Mouse (Mus musculus) heart, postnatal 10 days (tissue): ENCODE results near the gene Cldn22. TPM values are rescaled to one million over a fixed set of nuclear protein-coding genes. Genes with fewer than 3 reads are reported as not detected.
A peak's percentile ranks its signal among the peaks of the same experiment; 100 is the strongest.
"Not testable (repeated sequence)": the region's sequence is repeated elsewhere in the genome, so short reads cannot be mapped to it uniquely, and the experiment has no call there.

Experiments
- DNase-seq, 2 experiments: peaks; one replicate each; pipeline ENCODE4 v3.0.0; 2021
- intact Hi-C: fragments of 180-260 bp; cut with DNase I; formaldehyde crosslinking; loops from one replicate; pipeline ENCODE4 v1.15.1; 2025
- total RNA-seq, 2 experiments: library from RNA; stranded (reverse); gene quantifications; 2 replicates each; pipeline ENCODE4 v1.2.3; 2021

The Cldn22 gene
- not detected for total RNA-seq

- intact Hi-C loops = no loop called here
- no peak for DNase-seq
These were observed at the start of gene Cldn22 for GRCm38 (mm10) chr8:47824182-47824581. Gene Cldn22, plus strand, starts transcription at chr8:47824482.

- DNase-seq = no peak
- intact Hi-C loops = no loop called here
These were observed 46.9 kb upstream of the Cldn22 start for GRCm38 (mm10) chr8:47777415-47777814.

GRCm38 (mm10) chr8:47779589-47779988 lies 44.7 kb upstream of the Cldn22 start:
- DNase-seq = no peak
- intact Hi-C loops = no loop called here

GRCm38 (mm10) chr8:47781881-47782280 lies 42.4 kb upstream of the Cldn22 start:
- intact Hi-C loops = no loop called here
- no peak for DNase-seq

- intact Hi-C loops = no loop called here
- DNase-seq = no peak
These were observed 40.7 kb upstream of the Cldn22 start for GRCm38 (mm10) chr8:47783544-47783943.

GRCm38 (mm10) chr8:47783944-47784343 lies 40.3 kb upstream of the Cldn22 start:
- intact Hi-C loops = no loop called here
- DNase-seq = no peak

GRCm38 (mm10) chr8:47784436-47784835 lies 39.8 kb upstream of the Cldn22 start:
- peak; percentile 15 to 32 for DNase-seq
- intact Hi-C loops = no loop called here

- no peak for DNase-seq
These were observed 38.0 kb upstream of the Cldn22 start for GRCm38 (mm10) chr8:47786323-47786722.

GRCm38 (mm10) chr8:47787705-47788104 lies 36.6 kb upstream of the Cldn22 start:
- intact Hi-C loops = no loop called here
- peak; percentile 46 to 59 for DNase-seq

More at GRCm38 (mm10) chr8:47786323-47786722, 38.0 kb upstream of the Cldn22 start:
- intact Hi-C loops = no loop called here

- intact Hi-C loops = no loop called here
These were observed 32.3 kb upstream of the Cldn22 start for GRCm38 (mm10) chr8:47791986-47792385.

GRCm38 (mm10) chr8:47799438-47799837 lies 24.8 kb upstream of the Cldn22 start:
- no peak for DNase-seq
- intact Hi-C loops = no loop called here

More at GRCm38 (mm10) chr8:47791986-47792385, 32.3 kb upstream of the Cldn22 start:
- DNase-seq = no peak

- no peak for DNase-seq
- intact Hi-C loops = no loop called here
These were observed 21.9 kb upstream of the Cldn22 start for GRCm38 (mm10) chr8:47802349-47802748.

- intact Hi-C loops = no loop called here
- no peak for DNase-seq
These were observed 20.0 kb upstream of the Cldn22 start for GRCm38 (mm10) chr8:47804262-47804661.

GRCm38 (mm10) chr8:47809970-47810665 lies 14.2 kb upstream of the Cldn22 start:
- no peak for DNase-seq
- intact Hi-C loops = no loop called here

GRCm38 (mm10) chr8:47810666-47811015 lies 13.6 kb upstream of the Cldn22 start:
- intact Hi-C loops = no loop called here
- peak in 1 of 2 experiments; percentile 22 for DNase-seq

- DNase-seq = no peak
- intact Hi-C loops = no loop called here
These were observed 13.1 kb upstream of the Cldn22 start for GRCm38 (mm10) chr8:47811221-47811620.

- DNase-seq = no peak
- intact Hi-C loops = no loop called here
These were observed 5.2 kb upstream of the Cldn22 start for GRCm38 (mm10) chr8:47819034-47819433.

- DNase-seq = no peak
- intact Hi-C loops = no loop called here
These were observed 3.1 kb upstream of the Cldn22 start for GRCm38 (mm10) chr8:47820914-47821772.

- DNase-seq = no peak
- intact Hi-C loops = no loop called here
These were observed 2.4 kb upstream of the Cldn22 start, which contains the start of gene Cldn24 for GRCm38 (mm10) chr8:47821843-47822242. Gene Cldn24, plus strand, starts transcription at chr8:47822143.

GRCm38 (mm10) chr8:47822541-47822940 lies 1.7 kb upstream of the Cldn22 start:
- not testable (repeated sequence) for DNase-seq

GRCm38 (mm10) chr8:47823777-47824176 lies 505 bp upstream of the Cldn22 start:
- intact Hi-C loops = no loop called here
- DNase-seq = no peak

More at GRCm38 (mm10) chr8:47822541-47822940, 1.7 kb upstream of the Cldn22 start:
- intact Hi-C loops = not testable (repeated sequence)

GRCm38 (mm10) chr8:47825596-47825995 lies 1.3 kb downstream of the Cldn22 start:
- intact Hi-C loops = no loop called here
- peak in 1 of 2 experiments; percentile 33 for DNase-seq
